Mouse (Mus musculus) MEL (cell line): ENCODE results near the gene Engase.

Experiments
- CHD1 ChIP-seq: IDR thresholded peaks from 2 replicates; pipeline ENCODE4 v1.6.1; 2012; ENCODE audit warnings: low read depth, mild to moderate bottlenecking, inconsistent platforms, low read length, improper control_type of control experiment
- CTCF ChIP-seq, 3 experiments: IDR thresholded peaks in 2 of 3; conservative IDR thresholded peaks in 1 of 3; 2 replicates each; pipeline ENCODE4 v1.5.1; 2011 to 2012; ENCODE audit warnings: low read length in 3 of 3, low read depth in 2 of 3, mild to moderate bottlenecking in 2 of 3, improper control_type of control experiment in 1 of 3, inconsistent platforms in 1 of 3, mixed read lengths in 1 of 3, moderate library complexity in 1 of 3; ENCODE audit not compliant: control insufficient read depth in 1 of 3, insufficient read depth in 1 of 3, poor library complexity in 1 of 3, severe bottlenecking in 1 of 3
- EP300 ChIP-seq, 2 experiments: IDR thresholded peaks; 2 replicates each; pipeline ENCODE4 v1.6.1; 2011; ENCODE audit warnings: improper control_type of control experiment in 2 of 2, low read length in 2 of 2, low read depth in 1 of 2, mild to moderate bottlenecking in 1 of 2
- NRF1 ChIP-seq: IDR thresholded peaks from 2 replicates; pipeline ENCODE4 v1.6.1; 2014; ENCODE audit warnings: low read depth, mild to moderate bottlenecking, inconsistent platforms, low read length, improper control_type of control experiment, moderate library complexity; ENCODE audit not compliant: poor library complexity, insufficient read depth, severe bottlenecking

- TF ChIP-seq EP300 (IDR thresholded peaks at IDR 0.05; ENCODE audit: low read depth in 1 of 2, low read length in 2 of 2) = no peak
- no peak for TF ChIP-seq CTCF (IDR thresholded peaks at IDR 0.05 in 2 of 3, conservative IDR thresholded peaks at IDR 0.05 in 1 of 3; ENCODE audit: control insufficient read depth in 1 of 3, insufficient read depth in 1 of 3, low read depth in 2 of 3, low read length in 3 of 3, poor library complexity in 1 of 3, severe bottlenecking in 1 of 3)
- TF ChIP-seq NRF1 = no peak
- no peak for TF ChIP-seq CHD1
Measured at GRCm38 (mm10) chr11:118452955-118453354, 23.7 kb upstream of the Engase start.
